Mouse (Mus musculus) natural killer cell, adult 2 months (primary cell): Measurements from ENCODE around the gene Klb.

ENCODE experiments used
- DNase-seq, 2 experiments: peaks; one replicate each; pipeline ENCODE4 v3.0.0; 2022; ENCODE audit warnings: low spot score in 2 of 2

Klb gene

GRCm38 (mm10) chr5:65374746-65375145, 26.6 kb downstream of the Klb start:
- DNase-seq, result no peak

GRCm38 (mm10) chr5:65385704-65386103, 37.6 kb downstream of the Klb start:
- DNase-seq, result no peak

GRCm38 (mm10) chr5:65387008-65387867, 39.1 kb downstream of the Klb start:
- no peak for DNase-seq

- DNase-seq, result peak; percentile 95 to 97
Measured at GRCm38 (mm10) chr5:65390648-65391644, 42.8 kb downstream of the Klb start, which contains the start of the genes Rpl9 and Lias. Gene Rpl9, minus strand, starts transcription at chr5:65391444. Gene Lias, plus strand, starts transcription at chr5:65391497.

GRCm38 (mm10) chr5:65391753-65392152, 43.6 kb downstream of the Klb start:
- DNase-seq, result no peak

GRCm38 (mm10) chr5:65394425-65394824, 46.3 kb downstream of the Klb start:
- no peak for DNase-seq

- peak; percentile 73 to 79 for DNase-seq
Measured at GRCm38 (mm10) chr5:65401251-65401994, 53.3 kb downstream of the Klb start.

- DNase-seq, result no peak
Measured at GRCm38 (mm10) chr5:65407989-65408388, 59.9 kb downstream of the Klb start.

GRCm38 (mm10) chr5:65415653-65416458, 67.7 kb downstream of the Klb start:
- no peak for DNase-seq

- DNase-seq, result no peak
Measured at GRCm38 (mm10) chr5:65419136-65419535, 71.0 kb downstream of the Klb start.

GRCm38 (mm10) chr5:65420822-65421221, 72.7 kb downstream of the Klb start:
- no peak for DNase-seq

- DNase-seq, result no peak
Measured at GRCm38 (mm10) chr5:65422803-65423202, 74.7 kb downstream of the Klb start.

- no peak for DNase-seq
Measured at GRCm38 (mm10) chr5:65424215-65424614, 76.1 kb downstream of the Klb start.

- DNase-seq, result no peak
Measured at GRCm38 (mm10) chr5:65425251-65425650, 77.1 kb downstream of the Klb start.

GRCm38 (mm10) chr5:65428321-65428720, 80.2 kb downstream of the Klb start:
- no peak for DNase-seq

GRCm38 (mm10) chr5:65429441-65429840, 81.3 kb downstream of the Klb start:
- no peak for DNase-seq
